In genomic region chr11:70701221-70701955, GRCm38 (mm10) we compare ENCODE assay signal across 8 mouse cellular contexts. TPM values are rescaled to one million over a fixed set of nuclear protein-coding genes. Genes with fewer than 3 reads are reported as not detected.
A peak's percentile ranks its signal among the peaks of the same experiment; 100 is the strongest.
DNase-seq lines count a peak whose midpoint lies in the region; ATAC-seq lines count a peak whose summit lies in the region.

No protein-coding gene starts in this region.

- H3K36me3 ChIP-seq in forebrain, embryonic 12.5 days (replicated peaks) = peaks cover 31% of the 10 kb centered on the region
- peaks cover 35% of the 10 kb centered on the region for H3K36me3 ChIP-seq in kidney, embryonic 15.5 days
- peaks cover 41% of the 10 kb centered on the region for H3K36me3 ChIP-seq in midbrain, embryonic 10.5 days

- DNase-seq in retina, embryonic 14.5 days (ENCODE audit: low spot score) = peak; percentile 2
- no peak for DNase-seq in retina, postnatal 1 day
- DNase-seq in midbrain, embryonic 10.5 days (ENCODE audit: low spot score) = no peak
- no peak for DNase-seq in spleen, postnatal 14 days (ENCODE audit: low spot score in 2 of 2)
- DNase-seq in gastrocnemius, postnatal 10 days = no peak
- DNase-seq in adrenal gland, adult 2 months = no peak

- peak overlapping the region; percentile 88 for H3K9ac ChIP-seq in forebrain, embryonic 12.5 days
- H3K9ac ChIP-seq in kidney, embryonic 15.5 days = peak overlapping the region; percentile 97

- no peaks in the 10 kb centered on the region for H3K9me3 ChIP-seq in forebrain, embryonic 12.5 days
- H3K9me3 ChIP-seq in kidney, embryonic 15.5 days (replicated peaks) = no peaks in the 10 kb centered on the region
- H3K9me3 ChIP-seq in midbrain, embryonic 10.5 days (replicated peaks) = no peaks in the 10 kb centered on the region

- ATAC-seq in forebrain, embryonic 12.5 days (ENCODE audit: low FRiP score) = no peak
- no peak for ATAC-seq in kidney, embryonic 15.5 days (replicated peaks; ENCODE audit: low FRiP score)

- H3K4me2 ChIP-seq in forebrain, embryonic 12.5 days = peak overlapping the region; percentile 79
- H3K4me2 ChIP-seq in kidney, embryonic 15.5 days = peak overlapping the region; percentile 77

- WGBS in forebrain, embryonic 12.5 days = 14% methylated on average over 10 of the region's 10 CpGs
- WGBS in kidney, embryonic 15.5 days = 4% methylated on average over 10 of the region's 10 CpGs
- 17% methylated on average over 10 of the region's 10 CpGs for WGBS in midbrain, embryonic 10.5 days

- peak overlapping the region; percentile 79 for H3K4me3 ChIP-seq in forebrain, embryonic 12.5 days (replicated peaks)
- peak overlapping the region; percentile 96 for H3K4me3 ChIP-seq in kidney, embryonic 15.5 days (replicated peaks)
- H3K4me3 ChIP-seq in midbrain, embryonic 10.5 days = peak overlapping the region; percentile 93

- H3K27ac ChIP-seq in forebrain, embryonic 12.5 days = no peak overlapping the region
- H3K27ac ChIP-seq in kidney, embryonic 15.5 days = peak overlapping the region; percentile 98; the same call in 1 of the 2 replicates
- H3K27ac ChIP-seq in midbrain, embryonic 10.5 days (replicated peaks) = peak overlapping the region; percentile 95

- H3K27me3 ChIP-seq in forebrain, embryonic 12.5 days = no peaks in the 10 kb centered on the region
- no peaks in the 10 kb centered on the region for H3K27me3 ChIP-seq in kidney, embryonic 15.5 days
- H3K27me3 ChIP-seq in midbrain, embryonic 10.5 days (ENCODE audit: low read depth, poor library complexity, severe bottlenecking) = peaks cover 8% of the 10 kb centered on the region; the same call in 1 of the 2 replicates

- H3K4me1 ChIP-seq in forebrain, embryonic 12.5 days = peaks cover 28% of the 10 kb centered on the region
- H3K4me1 ChIP-seq in kidney, embryonic 15.5 days = peaks cover 26% of the 10 kb centered on the region
- H3K4me1 ChIP-seq in midbrain, embryonic 10.5 days = peaks cover 35% of the 10 kb centered on the region

RNA-seq across cellular contexts. Expression of gene Kif1c, which starts 1.0 kb away (rescaled TPM):
- 1.7 and 3.2 TPM in 2 replicates for polyA plus RNA-seq in forebrain, embryonic 12.5 days (2016; fragmentation: Nextera tagmentation; extraction: Ambion mirVana)
- polyA plus RNA-seq in kidney, embryonic 15.5 days (2015; fragmentation: Nextera tagmentation; extraction: Ambion mirVana) = 3.5 and 3.6 TPM in 2 replicates
- polyA plus RNA-seq in midbrain, embryonic 10.5 days (2016; fragmentation: Nextera tagmentation; extraction: Ambion mirVana) = 1.8 and 2.0 TPM in 2 replicates
- 100 to 1,000 TPM; 195 to 205 TPM for total RNA-seq in gastrocnemius, postnatal 10 days (2021)
- 100 to 1,000 TPM; 184 to 214 TPM for total RNA-seq in adrenal gland, adult 2 months (2021)
- 71.5 and 79.5 TPM in 2 replicates for polyA plus RNA-seq in adrenal gland, adult 2 months (2012; rRNA removed)

RNA-seq across cellular contexts. Expression of gene Inca1, which starts 1.4 kb away (rescaled TPM):
- polyA plus RNA-seq in forebrain, embryonic 12.5 days (2016; fragmentation: Nextera tagmentation; extraction: Ambion mirVana) = 0.55 and 0.96 TPM in 2 replicates
- polyA plus RNA-seq in kidney, embryonic 15.5 days (2015; fragmentation: Nextera tagmentation; extraction: Ambion mirVana) = 1.2 and 2.3 TPM in 2 replicates
- polyA plus RNA-seq in midbrain, embryonic 10.5 days (2016; fragmentation: Nextera tagmentation; extraction: Ambion mirVana) = 1.00 and 1.3 TPM in 2 replicates
- total RNA-seq in gastrocnemius, postnatal 10 days (2021) = 1 to 10 TPM; 1.6 to 2.5 TPM
- total RNA-seq in adrenal gland, adult 2 months (2021) = 10 to 100 TPM in 1 of 2 experiments, 1 to 10 TPM in 1; 8.2 to 15.7 TPM
- polyA plus RNA-seq in adrenal gland, adult 2 months (2012; rRNA removed) = 12.9 and 15.8 TPM in 2 replicates

RNA-seq across cellular contexts. Expression of gene Camta2, which starts 13.5 kb away (rescaled TPM):
- 12.6 and 13.9 TPM in 2 replicates for polyA plus RNA-seq in forebrain, embryonic 12.5 days (2016; fragmentation: Nextera tagmentation; extraction: Ambion mirVana)
- polyA plus RNA-seq in kidney, embryonic 15.5 days (2015; fragmentation: Nextera tagmentation; extraction: Ambion mirVana) = 12.8 and 14.1 TPM in 2 replicates
- polyA plus RNA-seq in midbrain, embryonic 10.5 days (2016; fragmentation: Nextera tagmentation; extraction: Ambion mirVana) = 9.8 and 12.4 TPM in 2 replicates
- total RNA-seq in gastrocnemius, postnatal 10 days (2021) = 10 to 100 TPM; 20.6 to 21.8 TPM
- total RNA-seq in adrenal gland, adult 2 months (2021) = 10 to 100 TPM; 36.8 to 51.7 TPM
- polyA plus RNA-seq in adrenal gland, adult 2 months (2012; rRNA removed) = 44.8 and 58.4 TPM in 2 replicates

RNA-seq across cellular contexts. Expression of gene Spag7, which starts 32.2 kb away (rescaled TPM):
- polyA plus RNA-seq in forebrain, embryonic 12.5 days (2016; fragmentation: Nextera tagmentation; extraction: Ambion mirVana) = 144 and 149 TPM in 2 replicates
- polyA plus RNA-seq in kidney, embryonic 15.5 days (2015; fragmentation: Nextera tagmentation; extraction: Ambion mirVana) = 181 and 202 TPM in 2 replicates
- 186 TPM in 2 replicates for polyA plus RNA-seq in midbrain, embryonic 10.5 days (2016; fragmentation: Nextera tagmentation; extraction: Ambion mirVana)
- 100 to 1,000 TPM; 131 to 133 TPM for total RNA-seq in gastrocnemius, postnatal 10 days (2021)
- total RNA-seq in adrenal gland, adult 2 months (2021) = 10 to 100 TPM; 83.5 to 85.9 TPM
- 12.3 and 16.0 TPM in 2 replicates for polyA plus RNA-seq in adrenal gland, adult 2 months (2012; rRNA removed)

RNA-seq across cellular contexts. Expression of gene Eno3, which starts 44.4 kb away (rescaled TPM):
- polyA plus RNA-seq in forebrain, embryonic 12.5 days (2016; fragmentation: Nextera tagmentation; extraction: Ambion mirVana) = 9.0 and 9.7 TPM in 2 replicates
- polyA plus RNA-seq in kidney, embryonic 15.5 days (2015; fragmentation: Nextera tagmentation; extraction: Ambion mirVana) = 30.3 and 38.5 TPM in 2 replicates
- 22.6 and 32.8 TPM in 2 replicates for polyA plus RNA-seq in midbrain, embryonic 10.5 days (2016; fragmentation: Nextera tagmentation; extraction: Ambion mirVana)
- 1,000 to 10,000 TPM; 5,193 to 5,983 TPM for total RNA-seq in gastrocnemius, postnatal 10 days (2021)
- total RNA-seq in adrenal gland, adult 2 months (2021) = 10 to 100 TPM; 18.3 to 67.6 TPM
- 8.0 and 16.9 TPM in 2 replicates for polyA plus RNA-seq in adrenal gland, adult 2 months (2012; rRNA removed)

Comparison
In these comparisons a context has a peak if more than half of its experiments do, and no peak if none do; other contexts are left out.
1. RNA of gene Kif1c, which starts 1.0 kb away (polyA plus RNA-seq): 71.5 to 79.5 TPM in adrenal gland, adult 2 months; 3.5 to 3.6 TPM in kidney, embryonic 15.5 days, 1.7 to 3.2 TPM in forebrain, embryonic 12.5 days and 1.8 to 2.0 TPM in midbrain, embryonic 10.5 days; every median in the first group is over 10 times any median in the second.
2. Peak in every context shown above with its lines, with median percentiles within 50 percentile points of each other: H3K4me3 ChIP-seq.